Mouse (Mus musculus): ENCODE data around the gene Olfr706. TPM values are rescaled to one million over a fixed set of nuclear protein-coding genes. Genes with fewer than 3 reads are reported as not detected.
"Not testable (repeated sequence)": the region's sequence is repeated elsewhere in the genome, so short reads cannot be mapped to it uniquely, and the experiment has no call there.

The Olfr706 gene
- not detected for total RNA-seq (2021)

GRCm38 (mm10) chr7:106888062-106888461 is at the start of gene Olfr706:
Olfr706 (minus strand) TSS chr7:106888162.
- DNase-seq (ENCODE audit: extremely low spot score in 1 of 2, low spot score in 1 of 2): no peak

GRCm38 (mm10) chr7:106932119-106932518 is 44.2 kb upstream of the Olfr706 start, which contains the start of gene Olfr709-ps1:
Olfr709-ps1 (minus strand) TSS chr7:106932219.
- no peak for DNase-seq (ENCODE audit: extremely low spot score in 1 of 2, low spot score in 1 of 2)

- not testable (repeated sequence) for DNase-seq (ENCODE audit: extremely low spot score in 1 of 2, low spot score in 1 of 2)
Measured at GRCm38 (mm10) chr7:106920961-106921360, 33.0 kb upstream of the Olfr706 start.

- no peak for DNase-seq (ENCODE audit: extremely low spot score in 1 of 2, low spot score in 1 of 2)
Measured at GRCm38 (mm10) chr7:106907676-106908075, 19.7 kb upstream of the Olfr706 start, which contains the start of gene Olfr1532-ps1. Olfr1532-ps1 (plus strand) TSS chr7:106908001.

- not testable (repeated sequence) for DNase-seq (ENCODE audit: extremely low spot score in 1 of 2, low spot score in 1 of 2)
Measured at GRCm38 (mm10) chr7:106901141-106901540, 13.2 kb upstream of the Olfr706 start, which contains the start of gene Olfr707. Olfr707 (minus strand) TSS chr7:106901241.

GRCm38 (mm10) chr7:106876791-106877190 is 11.2 kb downstream of the Olfr706 start, which contains the start of gene Olfr705:
Olfr705 (minus strand) TSS chr7:106876891.
- DNase-seq (ENCODE audit: extremely low spot score in 1 of 2, low spot score in 1 of 2): no peak

GRCm38 (mm10) chr7:106862885-106863284 is 25.1 kb downstream of the Olfr706 start, which contains the start of gene Olfr704:
Olfr704 (plus strand) TSS chr7:106863185.
- DNase-seq (ENCODE audit: extremely low spot score in 1 of 2, low spot score in 1 of 2): no peak

- no peak for DNase-seq (ENCODE audit: extremely low spot score in 1 of 2, low spot score in 1 of 2)
Measured at GRCm38 (mm10) chr7:106843060-106843459, 44.9 kb downstream of the Olfr706 start, which contains the start of gene Olfr703. Olfr703 (plus strand) TSS chr7:106843360.

- DNase-seq (ENCODE audit: extremely low spot score in 1 of 2, low spot score in 1 of 2): no peak
Measured at GRCm38 (mm10) chr7:106833793-106834192, 54.2 kb downstream of the Olfr706 start, which contains the start of gene Olfr702. Olfr702 (minus strand) TSS chr7:106833893.

Other genes starting within 250 kb of the Olfr706 start
- not detected for gene Olfr693, start 207.6 kb downstream of the Olfr706 start, total RNA-seq (2021)
- not detected for gene Olfr694, start 196.3 kb downstream of the Olfr706 start, total RNA-seq (2021)
- gene Olfr695, start 171.8 kb downstream of the Olfr706 start, total RNA-seq (2021): not detected
- not detected for gene Olfr697, start 145.7 kb downstream of the Olfr706 start, total RNA-seq (2021)
- gene Olfr698, start 132.8 kb downstream of the Olfr706 start, total RNA-seq (2021): not detected
- not detected for gene Olfr699, start 95.0 kb downstream of the Olfr706 start, total RNA-seq (2021)
- not detected for gene Olfr700, start 79.3 kb downstream of the Olfr706 start, total RNA-seq (2021)
- not detected for gene Olfr701, start 74.0 kb downstream of the Olfr706 start, total RNA-seq (2021)
- not detected for gene Olfr702, start 54.3 kb downstream of the Olfr706 start, total RNA-seq (2021)
- not detected for gene Olfr703, start 44.8 kb downstream of the Olfr706 start, total RNA-seq (2021)
- gene Olfr704, start 25.0 kb downstream of the Olfr706 start, total RNA-seq (2021): not detected
- gene Olfr705, start 11.3 kb downstream of the Olfr706 start, total RNA-seq (2021): not detected
- not detected for gene Olfr707, start 13.1 kb upstream of the Olfr706 start, total RNA-seq (2021)
- gene Olfr1532-ps1, start 19.8 kb upstream of the Olfr706 start, total RNA-seq (2021): not detected
- gene Olfr709-ps1, start 44.1 kb upstream of the Olfr706 start, total RNA-seq (2021): not detected
- not detected for gene Olfr710, start 60.1 kb upstream of the Olfr706 start, total RNA-seq (2021)
- gene Olfr6, start 75.8 kb upstream of the Olfr706 start, total RNA-seq (2021): under 1 TPM; 0.07 to 0.10 TPM
- gene Olfr711, start 87.3 kb upstream of the Olfr706 start, total RNA-seq (2021): not detected
- not detected for gene Olfr2, start 117.9 kb upstream of the Olfr706 start, total RNA-seq (2021)
- not detected for gene Olfr713, start 143.0 kb upstream of the Olfr706 start, total RNA-seq (2021)
- gene Olfr714, start 182.8 kb upstream of the Olfr706 start, total RNA-seq (2021): not detected
- not detected for gene Olfr17, start 205.1 kb upstream of the Olfr706 start, total RNA-seq (2021)
- gene Olfr715b, start 222.2 kb upstream of the Olfr706 start, total RNA-seq (2021): not detected
- not detected for gene Olfr715, start 242.9 kb upstream of the Olfr706 start, total RNA-seq (2021)

Data from layer of hippocampus, postnatal 25 days (tissue).